Mouse (Mus musculus) limb, embryonic 11.5 days (tissue): ENCODE data around the gene Hoxa6. TPM values are rescaled to one million over a fixed set of nuclear protein-coding genes. Genes with fewer than 3 reads are reported as not detected.

Experiments used
- ATAC-seq: fragments of 200-750 bp; cut with Nextera tagmentation; 2 replicates; pipeline ENCODE4 v1.8.0; 2017; ENCODE audit warnings: low read depth; ENCODE audit not compliant: insufficient number of reproducible peaks, low FRiP score, low TSS enrichment
- DNase-seq: peaks from one replicate; pipeline ENCODE4 v3.0.0-alpha.2; 2015; ENCODE audit warnings: low spot score
- H3K27ac ChIP-seq: fragments of 300-500 bp; sonication (generic); replicated peaks from 2 replicates; pipeline ENCODE4 v1.5.1; 2014; ENCODE audit warnings: low read depth, mild to moderate bottlenecking, low read length
- H3K27me3 ChIP-seq: fragments of 300-500 bp; sonication (generic); 2 replicates; pipeline ENCODE4 v1.6.1; 2014; ENCODE audit warnings: mild to moderate bottlenecking, low read length, mixed read lengths; ENCODE audit not compliant: control insufficient read depth, insufficient read depth
- H3K36me3 ChIP-seq: fragments of 300-500 bp; sonication (generic); 2 replicates; pipeline ENCODE4 v1.6.1; 2014; ENCODE audit warnings: mild to moderate bottlenecking, low read length, moderate library complexity, mixed read lengths; ENCODE audit not compliant: control insufficient read depth, insufficient read depth
- H3K4me1 ChIP-seq: fragments of 300-500 bp; sonication (generic); 2 replicates; pipeline ENCODE4 v1.6.1; 2014; ENCODE audit warnings: low read length, mixed read lengths; ENCODE audit not compliant: control insufficient read depth, insufficient read depth
- H3K4me2 ChIP-seq: fragments of 300-500 bp; sonication (generic); 2 replicates; pipeline ENCODE4 v1.6.1; 2014; ENCODE audit warnings: low read depth, mild to moderate bottlenecking, moderate library complexity; ENCODE audit not compliant: severe bottlenecking
- H3K4me3 ChIP-seq: fragments of 300-500 bp; sonication (generic); 2 replicates; pipeline ENCODE4 v1.5.1; 2014; ENCODE audit warnings: low read depth, low read length
- H3K9ac ChIP-seq: fragments of 300-500 bp; sonication (generic); 2 replicates; pipeline ENCODE4 v1.6.1; 2014; ENCODE audit warnings: mild to moderate bottlenecking, low read length
- H3K9me3 ChIP-seq: fragments of 300-500 bp; sonication (generic); 2 replicates; pipeline ENCODE4 v1.6.1; 2016; ENCODE audit warnings: low read length; ENCODE audit not compliant: control insufficient read depth
- WGBS: fragments of 180-500 bp; shearing (Covaris S2); extraction: QIAGEN DNeasy Blood & Tissue Kit; methylation state at CpG from one replicate; pipeline ENCODE4 v1.1.7; 2014; 5-methylcytosine and 5-hydroxymethylcytosine counted together
- polyA plus RNA-seq: library from polyadenylated mRNA; unstranded; fragments of >200 nt; fragmentation: Nextera tagmentation; extraction: Ambion mirVana; gene quantifications from 2 replicates; pipeline ENCODE4 v1.2.1, GENCODE M21; 2014

The Hoxa6 gene
- polyA plus RNA-seq, 1 experiment from 2014 or later: 4.6 TPM

- peaks cover 30% of the 10 kb centered on the region for H3K27me3 ChIP-seq
- peak overlapping the region; percentile 49 for H3K9ac ChIP-seq
- H3K4me1 ChIP-seq: peaks cover 63% of the 10 kb centered on the region
- WGBS: under 1% methylated on average over 35 of the region's 35 CpGs
- peaks cover 2% of the 10 kb centered on the region; the same call in 1 of the 2 replicates for H3K36me3 ChIP-seq
- H3K27ac ChIP-seq: no peak overlapping the region; the same call in 1 of the 2 replicates
- ATAC-seq (peak; percentile 45), DNase-seq (peak; percentile 95)
- no peaks in the 10 kb centered on the region for H3K9me3 ChIP-seq
- peak overlapping the region; percentile 28 for H3K4me3 ChIP-seq
- peak overlapping the region; percentile 76 for H3K4me2 ChIP-seq
Measured at GRCm38 (mm10) chr6:52172501-52172900, 36.0 kb downstream of the Hoxa6 start.

DNA sequence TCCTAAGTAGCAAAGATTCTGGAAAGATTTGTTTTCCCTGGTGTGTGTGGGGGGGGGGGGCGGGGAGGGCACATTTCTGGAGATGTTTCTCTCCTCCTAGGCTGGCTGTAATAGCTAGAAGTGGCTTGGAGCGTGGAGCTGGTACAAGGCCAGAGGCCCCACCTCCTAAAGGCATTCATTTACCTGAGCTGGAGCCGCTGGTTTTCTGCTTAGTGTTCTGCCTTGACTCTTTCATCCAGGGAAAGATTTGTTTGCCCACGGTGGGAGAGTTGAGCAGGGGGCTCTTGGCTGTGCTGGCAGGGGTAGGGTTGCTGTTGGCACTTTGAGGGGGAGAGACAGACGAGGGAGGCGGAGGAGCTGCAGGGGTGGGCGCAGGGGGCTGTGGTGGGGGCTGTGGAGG lies 36.6 kb downstream of the Hoxa6 start:
- no peaks in the 10 kb centered on the region for H3K9me3 ChIP-seq
- peaks cover 31% of the 10 kb centered on the region for H3K27me3 ChIP-seq
- H3K27ac ChIP-seq: no peak overlapping the region; the same call in 1 of the 2 replicates
- DNase-seq (peak; percentile 33), ATAC-seq (no peak)
- H3K4me2 ChIP-seq: peak overlapping the region; percentile 76
- H3K9ac ChIP-seq: no peak overlapping the region; the same call in 1 of the 2 replicates
- peaks cover 59% of the 10 kb centered on the region for H3K4me1 ChIP-seq
- WGBS: 11% methylated on average over 7 of the region's 7 CpGs
- H3K36me3 ChIP-seq: peaks cover 2% of the 10 kb centered on the region; the same call in 1 of the 2 replicates
- H3K4me3 ChIP-seq: peak overlapping the region; percentile 28; the same call in 1 of the 2 replicates

DNA sequence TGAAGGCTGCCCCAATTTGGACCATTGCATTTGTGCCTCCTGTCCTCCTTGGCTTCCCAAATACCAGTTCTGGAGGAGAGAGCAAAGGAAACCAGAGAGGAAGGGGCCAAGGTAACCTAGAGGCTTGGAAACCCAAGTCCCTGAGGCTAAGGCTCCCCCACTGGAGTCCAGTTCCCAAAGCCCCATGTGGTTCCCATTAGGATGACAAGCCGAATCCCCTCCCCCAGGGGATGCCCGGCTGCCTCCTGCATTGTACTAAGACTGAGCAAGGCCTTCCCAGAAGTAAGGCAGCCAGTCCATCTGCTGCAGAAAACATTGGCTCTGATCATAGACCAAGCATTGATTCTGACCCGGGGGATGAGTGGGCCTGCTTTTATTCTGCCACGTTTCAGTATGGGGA lies 37.2 kb downstream of the Hoxa6 start:
- peaks cover 32% of the 10 kb centered on the region for H3K27me3 ChIP-seq
- H3K9ac ChIP-seq: no peak overlapping the region
- DNase-seq (peak; percentile 81), ATAC-seq (no peak)
- peaks cover 54% of the 10 kb centered on the region for H3K4me1 ChIP-seq
- WGBS: 7% methylated on average over 4 of the region's 4 CpGs
- no peak overlapping the region for H3K4me3 ChIP-seq
- no peaks in the 10 kb centered on the region for H3K9me3 ChIP-seq
- no peak overlapping the region for H3K27ac ChIP-seq
- H3K4me2 ChIP-seq: peak overlapping the region; percentile 29; the same call in 1 of the 2 replicates
- peaks cover 2% of the 10 kb centered on the region; the same call in 1 of the 2 replicates for H3K36me3 ChIP-seq

DNA sequence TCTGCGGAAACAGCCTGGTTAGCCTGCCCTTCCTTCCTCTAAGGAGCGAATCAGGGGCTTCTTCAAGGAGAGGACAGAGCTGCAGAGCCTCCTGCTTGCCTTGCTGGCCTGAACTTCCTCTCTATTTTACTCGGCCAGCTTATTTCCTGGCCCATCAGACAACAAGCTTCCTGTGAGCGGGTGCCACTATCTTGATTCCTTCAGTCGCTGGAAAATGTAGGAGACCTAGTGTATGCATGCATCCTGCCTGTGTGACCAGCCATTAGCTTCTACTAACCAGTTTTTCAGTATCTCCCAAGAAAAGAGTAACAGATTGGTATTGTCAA lies 37.7 kb downstream of the Hoxa6 start:
- Histone ChIP-seq H3K4me2 (peak overlapping the region; percentile 29), H3K9ac (0 out of 2 replicates have a peak overlapping the region, but pooled peaks have one; percentile 17), H3K27ac (no peak overlapping the region), H3K36me3 (peaks cover 2% of the 10 kb centered on the region; the same call in 1 of the 2 replicates), H3K27me3 (peaks cover 34% of the 10 kb centered on the region), H3K4me3 (no peak overlapping the region), H3K4me1 (peaks cover 53% of the 10 kb centered on the region), H3K9me3 (no peaks in the 10 kb centered on the region)
- WGBS: 18% methylated on average over 5 of the region's 5 CpGs
- DNase-seq (no peak), ATAC-seq (no peak)

- peak overlapping the region; percentile 29 for H3K4me2 ChIP-seq
- peaks cover 34% of the 10 kb centered on the region for H3K27me3 ChIP-seq
- H3K9ac ChIP-seq: peak overlapping the region; percentile 22
- peaks cover 2% of the 10 kb centered on the region; the same call in 1 of the 2 replicates for H3K36me3 ChIP-seq
- ATAC-seq (0 out of 2 replicates have a peak, but pooled peaks have one; percentile 11), DNase-seq (peak; percentile 58)
- 9% methylated on average over 40 of the region's 40 CpGs for WGBS
- H3K4me3 ChIP-seq: no peak overlapping the region
- peaks cover 51% of the 10 kb centered on the region for H3K4me1 ChIP-seq
- H3K27ac ChIP-seq: no peak overlapping the region; the same call in 1 of the 2 replicates
- H3K9me3 ChIP-seq: no peaks in the 10 kb centered on the region
Measured at GRCm38 (mm10) chr6:52170166-52170897, 38.2 kb downstream of the Hoxa6 start.

- Histone ChIP-seq H3K9me3 (no peaks in the 10 kb centered on the region), H3K36me3 (peaks cover 2% of the 10 kb centered on the region; the same call in 1 of the 2 replicates), H3K4me3 (no peak overlapping the region), H3K27ac (no peak overlapping the region; the same call in 1 of the 2 replicates), H3K4me2 (no peak overlapping the region), H3K4me1 (peaks cover 53% of the 10 kb centered on the region), H3K27me3 (peaks cover 34% of the 10 kb centered on the region), H3K9ac (peak overlapping the region; percentile 22; the same call in 1 of the 2 replicates)
- ATAC-seq: no peak
- 30% methylated on average over 16 of the region's 16 CpGs for WGBS
- peak; percentile 27 for DNase-seq
Measured at GRCm38 (mm10) chr6:52169499-52170165, 38.9 kb downstream of the Hoxa6 start.

DNA sequence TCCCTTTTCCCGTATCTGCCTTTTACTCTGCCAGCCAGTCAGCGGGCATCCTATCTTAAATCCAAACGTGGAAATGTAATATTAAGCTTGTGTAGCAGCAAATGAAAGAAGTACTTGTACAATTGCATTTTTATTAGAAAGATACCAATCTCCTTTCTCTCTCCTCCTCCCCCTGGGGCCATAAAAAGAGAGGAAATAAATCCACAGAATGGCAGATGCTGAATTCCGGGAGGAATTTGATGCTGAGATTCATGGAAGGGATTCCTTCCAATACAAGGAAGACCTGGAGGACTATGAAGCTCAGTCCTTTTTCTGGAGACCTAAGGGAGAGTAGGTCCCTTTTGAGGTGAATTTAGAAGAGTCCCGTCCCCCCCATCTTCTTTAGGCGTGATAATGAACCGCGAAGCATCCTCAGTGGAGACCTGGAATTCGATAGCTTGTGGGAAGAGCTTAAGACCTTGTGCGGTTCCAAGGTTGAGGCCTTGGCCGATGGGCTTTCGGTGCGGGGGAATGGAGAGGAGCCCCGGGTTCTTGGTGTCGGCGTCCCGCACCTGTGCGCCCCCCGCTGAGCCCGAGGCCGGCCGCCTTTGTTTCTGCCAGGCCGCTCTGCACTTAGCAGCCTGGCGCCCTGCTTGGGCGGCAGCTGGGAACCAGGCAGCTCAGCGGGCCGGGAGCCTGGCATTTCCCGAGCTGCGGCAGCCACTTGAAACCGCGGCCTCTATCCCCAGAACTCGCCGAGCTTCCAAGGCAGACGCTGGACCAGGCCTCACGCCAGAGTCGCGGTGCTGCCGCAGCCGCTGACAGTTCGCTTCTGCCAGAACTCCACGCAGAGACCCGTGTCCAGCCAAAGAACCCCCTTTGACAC lies 40.1 kb downstream of the Hoxa6 start:
- Histone ChIP-seq H3K9me3 (no peaks in the 10 kb centered on the region), H3K27ac (no peak overlapping the region), H3K4me2 (peak overlapping the region; percentile 30; the same call in 1 of the 2 replicates), H3K4me1 (peaks cover 65% of the 10 kb centered on the region), H3K4me3 (no peak overlapping the region), H3K36me3 (peaks cover 2% of the 10 kb centered on the region; the same call in 1 of the 2 replicates), H3K9ac (no peak overlapping the region), H3K27me3 (peaks cover 34% of the 10 kb centered on the region)
- 3% methylated on average over 42 of the region's 42 CpGs for WGBS
- ATAC-seq (no peak), DNase-seq (peak; percentile 72)
